Mouse (Mus musculus): Measurements from ENCODE around the gene Gm20422. TPM values are rescaled to one million over a fixed set of nuclear protein-coding genes. Genes with fewer than 3 reads are reported as not detected.
A peak's percentile ranks its signal among the peaks of the same experiment; 100 is the strongest.

Gm20422 gene
- total RNA-seq (2022), result 1 to 10 TPM; 1.3 to 3.0 (median 1.7) TPM

DNA sequence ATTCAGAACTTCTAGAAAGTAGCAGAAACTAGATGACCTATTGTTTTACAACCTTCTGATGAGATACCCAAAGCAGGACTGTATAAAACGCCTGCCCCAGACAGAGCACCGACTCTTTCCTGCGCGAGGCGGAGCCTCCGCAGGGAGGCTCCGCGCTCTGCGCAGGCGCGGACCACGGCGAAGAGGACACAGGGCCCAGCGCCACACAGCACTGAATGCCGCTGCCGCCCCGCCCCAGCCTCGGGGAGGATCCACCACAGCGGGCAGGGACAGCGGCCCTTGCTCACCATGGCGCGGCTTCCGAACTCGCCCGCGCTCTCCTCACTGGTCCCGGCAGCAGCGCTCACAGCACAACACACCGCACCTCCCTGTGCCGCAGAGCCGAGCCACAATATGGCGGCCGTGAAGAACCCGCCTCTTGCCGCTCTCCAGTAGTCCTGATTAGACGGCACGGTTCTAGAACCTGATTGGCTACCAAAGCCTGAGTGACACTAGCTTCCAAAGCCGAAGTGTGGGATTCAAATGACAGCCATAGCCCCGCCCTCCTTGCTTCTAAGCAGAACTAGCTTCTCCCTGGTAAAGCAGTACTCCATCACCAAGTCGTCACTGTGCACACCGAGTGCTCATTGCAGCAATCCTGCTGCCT, at the start of gene Gm20422:
Gm20422 (minus strand) TSS at position 384 of the 646 bp plus-strand sequence.
- DNase-seq (ENCODE audit: low spot score in 2 of 2), result peak; percentile 75 to 84

DNA sequence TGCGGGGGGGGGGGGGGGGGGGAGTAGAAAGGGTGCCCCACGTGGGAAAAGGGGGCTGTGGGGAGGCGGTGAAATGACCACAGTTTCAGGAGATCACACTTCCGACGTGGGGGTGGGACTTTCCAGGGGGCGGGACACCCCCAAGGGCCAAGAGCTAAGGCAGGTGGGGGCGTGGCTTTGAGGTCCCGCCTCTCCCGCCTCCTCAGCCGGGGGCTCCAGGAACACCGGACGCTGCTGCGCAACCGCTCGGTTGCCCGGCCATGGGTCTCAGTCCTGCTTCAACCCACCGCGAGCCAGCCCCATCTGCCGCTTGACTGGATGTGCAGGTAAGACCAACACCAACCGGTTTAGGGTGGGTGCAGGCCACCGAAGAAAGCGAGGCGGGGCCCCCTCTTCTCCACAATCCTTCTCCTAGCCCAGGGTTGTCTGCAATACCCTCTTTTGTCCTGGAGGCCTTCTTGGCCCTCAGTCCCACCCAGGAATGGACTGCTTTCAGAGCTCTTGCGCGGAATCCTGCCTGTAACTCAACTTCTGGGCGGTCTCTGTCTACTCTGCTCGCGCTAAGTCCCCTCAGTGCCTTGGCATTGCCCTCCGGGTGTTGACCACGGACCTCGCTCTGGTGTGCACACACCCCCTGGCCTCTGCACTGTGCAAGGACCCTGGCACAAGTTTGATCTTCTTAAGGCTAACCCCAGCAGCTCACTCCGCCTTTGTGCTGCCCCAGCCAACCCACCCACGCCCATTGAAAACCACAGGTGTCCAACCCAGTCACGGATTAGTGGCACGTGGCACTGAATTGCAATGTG, 47.9 kb upstream of the Gm20422 start, which contains the start of gene Lpar2:
Lpar2 (plus strand) TSS at position 44 of the 806 bp plus-strand sequence.
- no peak for DNase-seq (ENCODE audit: low spot score in 2 of 2)

GRCm38 (mm10) chr8:69821971-69822385, 47.3 kb upstream of the Gm20422 start:
- no peak for DNase-seq (ENCODE audit: low spot score in 2 of 2)

DNA sequence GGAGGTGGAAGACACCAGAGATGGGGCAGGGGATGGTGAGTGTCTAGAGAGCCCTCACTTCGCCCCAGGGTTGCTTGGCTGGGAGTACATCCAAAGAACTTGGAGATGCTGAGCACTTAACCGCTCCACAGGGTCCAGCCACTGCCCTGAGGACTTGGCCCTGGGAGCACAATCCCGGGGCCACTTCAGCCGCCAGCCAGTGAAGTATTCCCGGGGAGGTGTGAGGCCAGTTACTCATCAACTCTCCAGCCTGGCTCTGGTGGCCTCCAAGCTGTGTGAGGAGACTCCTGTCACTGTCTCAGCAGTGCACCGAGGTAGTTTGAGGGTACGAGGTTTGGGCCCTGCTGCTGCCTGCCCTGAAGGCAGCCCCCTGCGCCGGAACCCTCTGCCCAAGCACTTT, 45.8 kb upstream of the Gm20422 start:
- DNase-seq (ENCODE audit: low spot score in 2 of 2), result no peak

GRCm38 (mm10) chr8:69815396-69815795, 40.7 kb upstream of the Gm20422 start:
- no peak for DNase-seq (ENCODE audit: low spot score in 2 of 2)

- no peak for DNase-seq (ENCODE audit: low spot score in 2 of 2)
Measured at GRCm38 (mm10) chr8:69814881-69815280, 40.2 kb upstream of the Gm20422 start.

- no peak for DNase-seq (ENCODE audit: low spot score in 2 of 2)
Measured at GRCm38 (mm10) chr8:69809820-69810219, 35.1 kb upstream of the Gm20422 start.

DNA sequence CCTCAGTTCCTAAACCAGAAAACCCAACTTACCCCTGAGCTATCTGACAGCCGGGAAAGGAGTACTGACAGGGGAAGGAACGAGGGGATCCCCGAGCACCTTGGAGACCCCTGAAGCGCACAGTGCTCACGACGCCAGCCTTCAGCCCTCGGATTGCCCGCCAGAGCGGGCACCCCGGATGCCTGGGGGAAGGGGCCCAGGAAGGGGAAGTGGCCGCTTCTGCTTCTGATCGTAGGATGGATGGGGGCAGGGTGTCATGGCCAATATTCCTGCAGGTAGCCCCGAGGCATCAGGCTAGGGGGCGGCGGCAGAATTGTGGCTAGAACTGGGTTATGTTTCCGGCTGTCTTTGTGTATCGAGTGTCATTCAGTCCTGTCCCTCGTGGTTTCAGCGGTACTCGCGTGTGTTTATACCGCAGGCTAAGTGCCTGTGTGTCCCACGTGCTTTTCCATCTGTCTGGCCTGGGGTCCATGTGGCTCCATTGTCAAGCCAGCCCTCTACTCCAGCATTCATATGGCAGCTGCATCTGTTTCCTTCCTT, 34.2 kb upstream of the Gm20422 start:
- DNase-seq (ENCODE audit: low spot score in 2 of 2), result no peak

DNA sequence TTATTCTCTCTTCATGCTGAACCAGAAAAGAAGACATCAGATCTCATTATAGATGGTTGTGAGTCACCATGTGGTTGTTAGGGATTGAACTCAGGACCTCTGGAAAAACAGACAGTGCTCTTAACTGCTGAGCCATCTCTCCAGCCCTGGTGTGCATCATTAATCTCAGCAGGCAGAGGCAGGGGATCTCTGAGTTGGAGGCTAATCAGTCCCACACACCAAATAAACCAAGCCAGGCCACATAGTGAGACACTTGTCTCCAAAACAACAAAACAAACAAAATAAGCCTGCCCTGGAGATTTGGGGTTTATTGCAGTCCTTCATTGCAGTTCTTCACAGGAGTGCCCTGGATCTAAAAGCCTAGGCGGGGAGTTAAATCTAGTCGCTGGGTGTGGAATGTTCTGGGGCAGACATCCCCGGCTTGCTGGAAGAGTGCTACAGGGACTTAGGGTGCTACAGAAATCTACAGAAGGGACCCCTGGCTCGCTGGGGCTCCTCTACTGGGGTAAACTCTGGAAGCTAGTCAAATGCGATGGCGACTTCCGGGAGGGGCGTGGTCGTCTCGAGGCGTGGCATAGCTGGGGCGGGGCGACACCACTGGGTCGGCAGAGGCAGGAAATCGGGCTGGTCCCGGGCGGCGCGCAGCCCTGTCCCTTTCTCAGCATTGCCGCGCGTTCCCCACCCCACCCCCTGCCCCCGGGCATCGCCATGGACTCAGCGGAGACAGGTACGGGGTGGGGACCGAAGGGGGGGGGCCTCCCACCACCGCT, 33.6 kb upstream of the Gm20422 start, which contains the start of gene Gmip:
Gmip (plus strand) TSS at position 586 of the 770 bp plus-strand sequence.
- DNase-seq (ENCODE audit: low spot score in 2 of 2), result peak; percentile 59 to 61

DNA sequence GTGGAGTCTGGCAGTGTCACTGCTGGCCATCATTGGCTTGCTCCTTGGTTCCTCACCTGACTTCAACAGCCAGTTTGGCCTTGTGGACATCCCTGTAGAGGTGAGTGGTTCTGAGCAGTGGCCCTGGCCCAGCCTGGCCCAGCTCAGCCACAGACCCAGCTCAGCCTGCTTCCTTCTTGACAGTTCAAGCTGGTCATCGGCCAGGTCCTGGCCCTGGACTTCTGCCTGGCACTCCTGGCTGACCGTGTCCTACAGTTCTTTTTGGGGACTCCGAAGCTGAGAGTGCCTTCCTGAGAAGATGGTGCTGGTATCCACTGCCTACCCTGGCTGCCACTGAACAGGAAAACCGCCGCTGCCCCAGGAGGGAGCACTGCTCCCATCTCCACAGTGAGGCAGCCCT, 32.5 kb upstream of the Gm20422 start:
- no peak for DNase-seq (ENCODE audit: low spot score in 2 of 2)

GRCm38 (mm10) chr8:69805491-69805890, 30.8 kb upstream of the Gm20422 start:
- DNase-seq (ENCODE audit: low spot score in 2 of 2), result no peak

DNA sequence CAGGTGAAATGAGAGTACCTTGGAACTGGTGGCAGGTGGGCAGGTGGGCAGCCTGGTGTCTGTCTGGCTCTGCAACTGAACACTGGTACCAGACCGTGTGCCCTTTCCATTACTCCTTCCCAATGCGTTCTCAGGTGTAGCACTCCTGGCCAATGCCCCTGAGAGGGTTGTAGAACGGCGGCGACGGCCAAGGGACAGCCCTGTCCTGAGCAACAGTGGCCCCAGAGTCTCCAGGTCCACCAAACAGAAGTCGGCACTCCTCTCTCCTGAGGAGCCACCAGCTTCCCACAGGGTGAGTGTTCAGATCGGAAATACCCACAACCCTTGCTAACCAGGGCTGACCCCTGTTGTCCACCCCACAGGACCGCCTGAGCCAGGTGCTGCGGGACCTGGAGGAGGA, 30.4 kb upstream of the Gm20422 start:
- DNase-seq (ENCODE audit: low spot score in 2 of 2), result no peak

DNA sequence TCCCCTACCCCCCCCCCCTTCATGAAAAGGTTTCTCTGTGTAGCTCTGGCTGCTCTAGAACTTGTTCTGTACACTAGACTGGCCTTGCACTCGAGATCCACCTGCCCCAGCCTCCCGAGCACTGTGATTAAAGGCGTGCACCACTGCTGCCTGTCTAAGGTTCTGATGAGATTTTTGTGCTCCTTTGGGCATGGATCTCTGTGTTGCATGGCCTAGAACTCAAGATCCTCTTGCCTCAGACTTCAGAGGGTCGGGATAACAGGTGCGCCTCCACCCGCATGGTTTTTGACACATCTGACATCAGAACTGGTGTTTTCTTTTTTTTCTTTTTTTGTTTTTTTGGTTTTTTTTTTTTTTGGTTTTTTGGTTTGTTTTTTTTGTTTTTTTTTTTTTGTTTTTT, 29.9 kb upstream of the Gm20422 start:
- DNase-seq (ENCODE audit: low spot score in 2 of 2), result peak in 1 of 2 experiments; percentile 1

GRCm38 (mm10) chr8:69803366-69803765, 28.7 kb upstream of the Gm20422 start:
- peak in 1 of 2 experiments; percentile 2 for DNase-seq (ENCODE audit: low spot score in 2 of 2)

- DNase-seq (ENCODE audit: low spot score in 2 of 2), result no peak
Measured at GRCm38 (mm10) chr8:69802216-69802615, 27.5 kb upstream of the Gm20422 start.

DNA sequence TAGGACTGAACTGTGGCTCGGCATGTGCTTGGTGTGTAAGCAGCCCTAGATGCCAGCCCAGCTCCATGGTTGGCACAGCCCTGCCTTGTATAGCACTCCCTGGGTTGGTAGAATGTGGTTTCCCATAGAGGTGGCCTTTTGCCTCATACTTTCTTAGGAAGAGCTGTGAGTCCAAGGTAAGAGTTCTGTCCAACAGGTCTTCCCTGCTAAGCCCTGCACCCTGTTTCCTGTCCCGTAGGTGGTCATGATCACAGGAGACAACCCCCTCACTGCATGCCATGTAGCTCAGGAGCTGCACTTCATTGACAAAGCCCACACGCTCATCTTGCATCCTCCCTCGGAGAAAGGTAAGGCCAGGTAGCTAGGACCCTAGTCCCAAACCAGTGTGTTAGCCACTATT, 27.1 kb upstream of the Gm20422 start:
- no peak for DNase-seq (ENCODE audit: low spot score in 2 of 2)

DNA sequence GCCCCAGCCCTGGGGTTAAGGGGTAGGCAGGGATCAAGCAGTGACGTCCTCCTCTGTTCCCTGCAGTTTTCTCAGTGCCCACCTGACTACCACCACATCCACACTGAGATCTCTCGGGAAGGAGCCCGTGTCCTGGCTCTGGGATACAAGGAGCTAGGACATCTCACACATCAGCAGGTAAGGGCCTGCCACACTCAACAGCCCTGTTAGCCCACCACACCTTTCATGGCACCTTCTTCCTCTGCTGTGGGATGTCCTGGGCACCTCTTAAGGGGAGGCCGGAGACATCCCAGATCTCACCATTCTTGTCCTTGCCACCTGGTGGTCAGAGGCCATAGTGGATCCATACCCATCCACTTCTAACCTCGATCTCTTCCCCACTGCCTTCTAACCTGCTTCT, 25.3 kb upstream of the Gm20422 start:
- DNase-seq (ENCODE audit: low spot score in 2 of 2), result no peak

GRCm38 (mm10) chr8:69799261-69799660, 24.6 kb upstream of the Gm20422 start:
- no peak for DNase-seq (ENCODE audit: low spot score in 2 of 2)

DNA sequence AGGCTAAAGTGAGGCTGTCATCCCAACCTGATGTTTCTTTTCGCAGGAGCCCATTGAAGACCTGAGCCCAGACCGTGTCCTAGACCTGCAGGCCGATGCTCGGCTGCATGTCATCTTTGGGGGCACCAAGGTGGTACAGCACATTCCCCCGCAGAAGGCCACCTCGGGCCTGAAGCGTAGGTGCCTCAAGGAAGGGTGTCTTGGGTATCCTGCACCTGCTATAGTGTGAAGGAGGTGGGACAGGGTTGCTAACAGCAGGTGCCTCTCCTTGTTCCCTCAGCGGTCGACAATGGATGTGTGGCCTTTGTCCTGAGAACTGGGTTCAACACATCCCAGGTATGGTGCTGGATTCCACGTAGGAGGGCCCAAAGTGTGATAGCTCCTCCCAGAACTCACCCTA, 23.0 kb upstream of the Gm20422 start:
- DNase-seq (ENCODE audit: low spot score in 2 of 2), result no peak

DNA sequence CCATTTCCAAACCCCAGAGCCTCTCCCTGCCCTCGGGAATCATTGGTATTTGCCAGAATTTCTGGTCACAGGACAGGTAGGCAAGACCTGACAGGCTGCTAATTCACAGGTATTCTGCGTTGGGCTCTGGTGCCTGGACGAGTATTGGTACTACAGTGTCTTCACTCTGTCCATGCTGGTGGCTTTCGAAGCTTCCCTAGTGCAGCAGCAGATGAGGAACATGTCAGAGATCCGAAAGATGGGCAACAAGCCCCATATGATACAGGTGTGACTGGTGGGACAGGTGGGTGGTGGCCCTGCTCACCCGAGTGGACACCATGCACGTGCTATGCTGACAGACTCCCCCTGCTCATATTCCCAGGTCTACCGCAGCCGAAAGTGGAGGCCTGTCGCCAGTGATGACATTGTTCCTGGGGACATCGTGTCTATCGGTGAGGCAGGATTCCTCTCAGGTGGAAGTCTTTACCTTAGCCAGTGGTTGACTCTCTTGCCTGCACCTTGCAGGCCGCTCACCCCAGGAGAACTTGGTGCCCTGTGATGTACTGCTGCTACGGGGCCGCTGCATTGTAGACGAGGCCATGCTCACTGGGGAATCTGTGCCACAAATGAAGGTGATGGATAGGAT, 22.1 kb upstream of the Gm20422 start:
- no peak for DNase-seq (ENCODE audit: low spot score in 2 of 2)

GRCm38 (mm10) chr8:69794901-69795300, 20.2 kb upstream of the Gm20422 start:
- DNase-seq (ENCODE audit: low spot score in 2 of 2), result no peak
